Mouse (Mus musculus): Measurements from ENCODE around the gene Dner. TPM values are rescaled to one million over a fixed set of nuclear protein-coding genes. Genes with fewer than 3 reads are reported as not detected.

The Dner gene
- total RNA-seq, 4 experiments from 2014 or later = 129 to 148 (median 141) TPM

- no peak for DNase-seq (ENCODE audit: low spot score in 2 of 2)
Measured at GRCm38 (mm10) chr1:84404880-84405279, 291.1 kb downstream of the Dner start.

GRCm38 (mm10) chr1:84402154-84402553 is 293.9 kb downstream of the Dner start:
- DNase-seq (ENCODE audit: low spot score in 2 of 2) = no peak

- DNase-seq (ENCODE audit: low spot score in 2 of 2) = no peak
Measured at GRCm38 (mm10) chr1:84399671-84400070, 296.4 kb downstream of the Dner start.

GRCm38 (mm10) chr1:84399118-84399517 is 296.9 kb downstream of the Dner start:
- DNase-seq (ENCODE audit: low spot score in 2 of 2) = no peak

- no peak for DNase-seq (ENCODE audit: low spot score in 2 of 2)
Measured at GRCm38 (mm10) chr1:84396787-84397186, 299.2 kb downstream of the Dner start.

GRCm38 (mm10) chr1:84395928-84396327 is 300.1 kb downstream of the Dner start:
- no peak for DNase-seq (ENCODE audit: low spot score in 2 of 2)

GRCm38 (mm10) chr1:84390961-84391360 is 305.1 kb downstream of the Dner start:
- DNase-seq (ENCODE audit: low spot score in 2 of 2) = no peak

- DNase-seq (ENCODE audit: low spot score in 2 of 2) = no peak
Measured at GRCm38 (mm10) chr1:84387616-84388015, 308.4 kb downstream of the Dner start.

- DNase-seq (ENCODE audit: low spot score in 2 of 2) = peak in 1 of 2 experiments; percentile 57
Measured at GRCm38 (mm10) chr1:84386481-84387146, 309.4 kb downstream of the Dner start.

- no peak for DNase-seq (ENCODE audit: low spot score in 2 of 2)
Measured at GRCm38 (mm10) chr1:84382709-84383108, 313.3 kb downstream of the Dner start.

GRCm38 (mm10) chr1:84382064-84382463 is 314.0 kb downstream of the Dner start:
- no peak for DNase-seq (ENCODE audit: low spot score in 2 of 2)

- no peak for DNase-seq (ENCODE audit: low spot score in 2 of 2)
Measured at GRCm38 (mm10) chr1:84380895-84381294, 315.1 kb downstream of the Dner start.

GRCm38 (mm10) chr1:84367733-84368132 is 328.3 kb downstream of the Dner start:
- no peak for DNase-seq (ENCODE audit: low spot score in 2 of 2)

GRCm38 (mm10) chr1:84366553-84366952 is 329.5 kb downstream of the Dner start:
- no peak for DNase-seq (ENCODE audit: low spot score in 2 of 2)

GRCm38 (mm10) chr1:84363967-84364366 is 332.1 kb downstream of the Dner start, which contains the start of gene Pid1:
Gene Pid1 (minus strand): TSS chr1:84364180.
- DNase-seq (ENCODE audit: low spot score in 2 of 2) = no peak

GRCm38 (mm10) chr1:84362709-84363617 is 333.1 kb downstream of the Dner start:
- no peak for DNase-seq (ENCODE audit: low spot score in 2 of 2)

- no peak for DNase-seq (ENCODE audit: low spot score in 2 of 2)
Measured at GRCm38 (mm10) chr1:84362209-84362608, 333.8 kb downstream of the Dner start.

- no peak for DNase-seq (ENCODE audit: low spot score in 2 of 2)
Measured at GRCm38 (mm10) chr1:84361389-84361788, 334.6 kb downstream of the Dner start.

GRCm38 (mm10) chr1:84359611-84360500 is 336.2 kb downstream of the Dner start:
- no peak for DNase-seq (ENCODE audit: low spot score in 2 of 2)

GRCm38 (mm10) chr1:84357216-84357615 is 338.8 kb downstream of the Dner start:
- no peak for DNase-seq (ENCODE audit: low spot score in 2 of 2)

- no peak for DNase-seq (ENCODE audit: low spot score in 2 of 2)
Measured at GRCm38 (mm10) chr1:84350262-84350661, 345.8 kb downstream of the Dner start.
